Mouse (Mus musculus): ENCODE results near the gene Haghl. TPM values are rescaled to one million over a fixed set of nuclear protein-coding genes. Genes with fewer than 3 reads are reported as not detected.
A peak's percentile ranks its signal among the peaks of the same experiment; 100 is the strongest.
"Not testable (repeated sequence)": the region's sequence is repeated elsewhere in the genome, so short reads cannot be mapped to it uniquely, and the experiment has no call there.

Haghl gene
- polyA plus RNA-seq, 1 experiment from 2014 or later: 76.4 TPM

DNA sequence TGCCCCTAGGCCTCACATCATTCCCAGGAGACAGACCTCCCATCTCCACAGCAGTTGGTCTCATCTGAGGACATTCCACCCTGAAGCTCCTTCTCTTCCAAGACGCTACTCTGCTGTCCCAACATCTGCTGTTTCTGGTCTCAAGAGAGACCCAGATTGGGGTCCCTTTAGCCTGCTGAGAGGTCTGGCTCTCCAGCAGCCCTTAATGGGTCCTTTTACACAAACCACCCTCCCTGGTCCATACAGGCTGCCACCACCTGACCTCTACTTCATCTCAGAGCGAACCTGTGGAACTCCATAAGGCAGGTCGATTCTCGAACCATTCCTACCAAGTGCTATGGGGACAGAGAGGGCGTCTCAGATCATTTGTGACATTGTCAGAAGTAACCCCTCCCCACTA is 22.6 kb upstream of the Haghl start:
- Histone ChIP-seq H3K36me3 (ENCODE audit: control insufficient read depth, insufficient read depth, low read length) (no peaks in the 10 kb centered on the region), H3K4me2 (peak overlapping the region; percentile 80), H3K9me3 (ENCODE audit: control insufficient read depth, low read length) (no peaks in the 10 kb centered on the region), H3K4me3 (ENCODE audit: low read depth, low read length) (peak overlapping the region; percentile 83; the same call in 1 of the 2 replicates), H3K9ac (ENCODE audit: low read length) (peak overlapping the region; percentile 89; the same call in 1 of the 2 replicates), H3K27me3 (ENCODE audit: control insufficient read depth, insufficient read depth, low read length) (peaks cover 2% of the 10 kb centered on the region; the same call in 1 of the 2 replicates), H3K27ac (ENCODE audit: low read depth, low read length) (peak overlapping the region; percentile 90), H3K4me1 (ENCODE audit: control insufficient read depth, insufficient read depth, low read length) (peaks cover 29% of the 10 kb centered on the region)
- ATAC-seq (ENCODE audit: low FRiP score) (no peak), DNase-seq (ENCODE audit: low spot score, missing footprints) (no peak)
- 32% methylated on average over 5 of the region's 5 CpGs for WGBS

DNA sequence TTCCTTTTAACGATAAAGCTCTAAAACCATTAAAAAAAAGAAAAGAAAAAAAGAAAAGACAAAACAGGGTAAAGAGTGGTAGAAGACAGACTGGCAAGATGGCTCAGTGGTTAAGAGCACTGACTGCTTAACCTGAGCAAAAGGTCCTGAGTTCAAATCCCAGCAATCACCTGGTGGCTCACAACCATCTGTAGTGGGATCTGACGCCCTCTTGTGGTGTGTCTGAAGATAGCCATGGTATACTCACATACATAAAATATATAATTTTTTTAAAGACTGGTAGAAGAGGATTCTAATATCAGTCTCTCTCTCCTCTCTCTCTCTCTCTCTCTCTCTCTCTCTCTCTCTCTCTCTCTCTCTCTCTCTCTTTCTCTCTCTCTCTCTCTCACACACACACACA is 22.0 kb upstream of the Haghl start:
- not testable (repeated sequence) for H3K9me3 ChIP-seq (ENCODE audit: control insufficient read depth, low read length); ATAC-seq (ENCODE audit: low FRiP score); DNase-seq (ENCODE audit: low spot score, missing footprints); H3K9ac ChIP-seq (ENCODE audit: low read length); H3K36me3 ChIP-seq (ENCODE audit: control insufficient read depth, insufficient read depth, low read length); H3K27ac ChIP-seq (ENCODE audit: low read depth, low read length); H3K4me2 ChIP-seq; H3K4me3 ChIP-seq (ENCODE audit: low read depth, low read length); H3K27me3 ChIP-seq (ENCODE audit: control insufficient read depth, insufficient read depth, low read length)
- WGBS: 52% methylated on average over 2 of the region's 2 CpGs
- peaks cover 33% of the 10 kb centered on the region for H3K4me1 ChIP-seq (ENCODE audit: control insufficient read depth, insufficient read depth, low read length)

DNA sequence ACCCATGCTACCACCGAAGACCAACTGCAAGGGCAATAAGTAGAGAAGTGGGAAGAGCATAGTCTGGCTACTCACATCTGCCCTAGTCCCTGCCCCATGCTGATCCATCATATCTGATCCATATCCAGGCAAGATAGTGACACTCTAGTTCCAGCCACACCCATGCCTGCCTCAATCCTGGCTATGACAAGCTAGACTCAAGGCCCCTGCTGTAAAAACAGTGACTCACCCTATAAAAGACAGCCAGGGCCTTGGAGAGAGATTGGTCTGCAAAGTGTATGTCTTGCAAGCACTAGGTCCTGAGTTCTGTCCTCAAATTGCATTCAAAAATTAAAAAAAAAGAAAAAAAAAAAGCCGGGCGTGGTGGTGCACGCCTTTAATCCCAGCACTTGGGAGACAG is 21.0 kb upstream of the Haghl start:
- Histone ChIP-seq H3K36me3 (ENCODE audit: control insufficient read depth, insufficient read depth, low read length) (no peaks in the 10 kb centered on the region), H3K4me1 (ENCODE audit: control insufficient read depth, insufficient read depth, low read length) (peaks cover 38% of the 10 kb centered on the region), H3K9me3 (ENCODE audit: control insufficient read depth, low read length) (no peaks in the 10 kb centered on the region), H3K9ac (ENCODE audit: low read length) (no peak overlapping the region), H3K27me3 (ENCODE audit: control insufficient read depth, insufficient read depth, low read length) (no peaks in the 10 kb centered on the region), H3K4me2 (no peak overlapping the region), H3K27ac (ENCODE audit: low read depth, low read length) (no peak overlapping the region), H3K4me3 (ENCODE audit: low read depth, low read length) (no peak overlapping the region)
- DNase-seq (ENCODE audit: low spot score, missing footprints): no peak
- 87% methylated on average over 4 of the region's 4 CpGs for WGBS
- no peak for ATAC-seq (ENCODE audit: low FRiP score)

- H3K4me3 ChIP-seq (ENCODE audit: low read depth, low read length): no peak overlapping the region; the same call in 1 of the 2 replicates
- WGBS: 11% methylated on average over 10 of the region's 10 CpGs
Measured at GRCm38 (mm10) chr17:25802825-25803517, 17.5 kb upstream of the Haghl start.

GRCm38 (mm10) chr17:25801029-25801428 is 15.6 kb upstream of the Haghl start:
- H3K27me3 ChIP-seq (ENCODE audit: control insufficient read depth, insufficient read depth, low read length): no peaks in the 10 kb centered on the region
- no peak overlapping the region for H3K4me2 ChIP-seq
- no peak overlapping the region for H3K9ac ChIP-seq (ENCODE audit: low read length)
- H3K27ac ChIP-seq (ENCODE audit: low read depth, low read length): no peak overlapping the region
- DNase-seq (ENCODE audit: low spot score, missing footprints): peak; percentile 97
- 8% methylated on average over 6 of the region's 6 CpGs for WGBS
- H3K36me3 ChIP-seq (ENCODE audit: control insufficient read depth, insufficient read depth, low read length): no peaks in the 10 kb centered on the region
- no peak overlapping the region for H3K4me3 ChIP-seq (ENCODE audit: low read depth, low read length)
- peaks cover 30% of the 10 kb centered on the region for H3K4me1 ChIP-seq (ENCODE audit: control insufficient read depth, insufficient read depth, low read length)
- H3K9me3 ChIP-seq (ENCODE audit: control insufficient read depth, low read length): no peaks in the 10 kb centered on the region
- ATAC-seq (ENCODE audit: low FRiP score): no peak

More at GRCm38 (mm10) chr17:25802825-25803517, 17.5 kb upstream of the Haghl start:
- Histone ChIP-seq H3K36me3 (ENCODE audit: control insufficient read depth, insufficient read depth, low read length) (no peaks in the 10 kb centered on the region), H3K27ac (ENCODE audit: low read depth, low read length) (peak overlapping the region; percentile 88), H3K27me3 (ENCODE audit: control insufficient read depth, insufficient read depth, low read length) (no peaks in the 10 kb centered on the region), H3K4me2 (peak overlapping the region; percentile 39), H3K9me3 (ENCODE audit: control insufficient read depth, low read length) (no peaks in the 10 kb centered on the region), H3K9ac (ENCODE audit: low read length) (peak overlapping the region; percentile 36), H3K4me1 (ENCODE audit: control insufficient read depth, insufficient read depth, low read length) (peaks cover 21% of the 10 kb centered on the region)
- ATAC-seq (ENCODE audit: low FRiP score): peak; percentile 94
- DNase-seq (ENCODE audit: low spot score, missing footprints): peak; percentile 98

GRCm38 (mm10) chr17:25796951-25797369 is 11.5 kb upstream of the Haghl start, which contains the start of gene Metrn:
Gene Metrn, minus strand, starts transcription at chr17:25797136.
- H3K4me2 ChIP-seq: peak within 1 kb of the TSS; percentile 98
- DNase-seq (ENCODE audit: low spot score, missing footprints) (peak; percentile 96), ATAC-seq (ENCODE audit: low FRiP score) (peak; percentile 76)
- H3K4me1 ChIP-seq (ENCODE audit: control insufficient read depth, insufficient read depth, low read length): peaks cover 45% of the 10 kb centered on the region
- H3K36me3 ChIP-seq (ENCODE audit: control insufficient read depth, insufficient read depth, low read length): no peaks in the 10 kb centered on the region
- H3K27me3 ChIP-seq (ENCODE audit: control insufficient read depth, insufficient read depth, low read length): no peaks in the 10 kb centered on the region
- WGBS: under 1% methylated on average over 34 of the region's 35 CpGs
- no peaks in the 10 kb centered on the region for H3K9me3 ChIP-seq (ENCODE audit: control insufficient read depth, low read length)
- peak within 1 kb of the TSS; percentile 87 for H3K9ac ChIP-seq (ENCODE audit: low read length)
- peak within 1 kb of the TSS; percentile 89 for H3K4me3 ChIP-seq (ENCODE audit: low read depth, low read length)
- H3K27ac ChIP-seq (ENCODE audit: low read depth, low read length): peak within 1 kb of the TSS; percentile 75

GRCm38 (mm10) chr17:25796211-25796771 is 10.8 kb upstream of the Haghl start:
- no peak for ATAC-seq (ENCODE audit: low FRiP score)
- peak; percentile 96 for DNase-seq (ENCODE audit: low spot score, missing footprints)
- Histone ChIP-seq H3K4me2 (peak overlapping the region; percentile 98), H3K4me1 (ENCODE audit: control insufficient read depth, insufficient read depth, low read length) (peaks cover 49% of the 10 kb centered on the region), H3K9me3 (ENCODE audit: control insufficient read depth, low read length) (no peaks in the 10 kb centered on the region), H3K4me3 (ENCODE audit: low read depth, low read length) (peak overlapping the region; percentile 89), H3K9ac (ENCODE audit: low read length) (peak overlapping the region; percentile 87), H3K27ac (ENCODE audit: low read depth, low read length) (peak overlapping the region; percentile 75), H3K36me3 (ENCODE audit: control insufficient read depth, insufficient read depth, low read length) (no peaks in the 10 kb centered on the region), H3K27me3 (ENCODE audit: control insufficient read depth, insufficient read depth, low read length) (no peaks in the 10 kb centered on the region)
- WGBS: under 1% methylated on average over 36 of the region's 37 CpGs

- WGBS: 4% methylated on average over 6 of the region's 6 CpGs
- Histone ChIP-seq H3K36me3 (ENCODE audit: control insufficient read depth, insufficient read depth, low read length) (no peaks in the 10 kb centered on the region), H3K4me1 (ENCODE audit: control insufficient read depth, insufficient read depth, low read length) (peaks cover 55% of the 10 kb centered on the region), H3K9ac (ENCODE audit: low read length) (peak within 1 kb of the TSS; percentile 87), H3K27me3 (ENCODE audit: control insufficient read depth, insufficient read depth, low read length) (no peaks in the 10 kb centered on the region), H3K27ac (ENCODE audit: low read depth, low read length) (peak within 1 kb of the TSS; percentile 75), H3K9me3 (ENCODE audit: control insufficient read depth, low read length) (no peaks in the 10 kb centered on the region), H3K4me2 (peak within 1 kb of the TSS; percentile 98), H3K4me3 (ENCODE audit: low read depth, low read length) (peak within 1 kb of the TSS; percentile 89)
- DNase-seq (ENCODE audit: low spot score, missing footprints) (peak; percentile 95), ATAC-seq (ENCODE audit: low FRiP score) (peak; percentile 61)
Measured at GRCm38 (mm10) chr17:25795609-25796092, 10.2 kb upstream of the Haghl start, which contains the start of gene AC134908.4. Gene AC134908.4, minus strand, starts transcription at chr17:25795659.

GRCm38 (mm10) chr17:25794998-25795397 is 9.5 kb upstream of the Haghl start:
- H3K27me3 ChIP-seq (ENCODE audit: control insufficient read depth, insufficient read depth, low read length): no peaks in the 10 kb centered on the region
- peak overlapping the region; percentile 87 for H3K9ac ChIP-seq (ENCODE audit: low read length)
- no peaks in the 10 kb centered on the region for H3K9me3 ChIP-seq (ENCODE audit: control insufficient read depth, low read length)
- DNase-seq (ENCODE audit: low spot score, missing footprints): no peak
- WGBS: 51% methylated on average over 17 of the region's 17 CpGs
- peak overlapping the region; percentile 98 for H3K4me2 ChIP-seq
- no peak for ATAC-seq (ENCODE audit: low FRiP score)
- peak overlapping the region; percentile 75 for H3K27ac ChIP-seq (ENCODE audit: low read depth, low read length)
- H3K36me3 ChIP-seq (ENCODE audit: control insufficient read depth, insufficient read depth, low read length): no peaks in the 10 kb centered on the region
- peaks cover 55% of the 10 kb centered on the region for H3K4me1 ChIP-seq (ENCODE audit: control insufficient read depth, insufficient read depth, low read length)
- peak overlapping the region; percentile 89 for H3K4me3 ChIP-seq (ENCODE audit: low read depth, low read length)
